Mouse (Mus musculus) olfactory bulb, adult 2 months (tissue): ENCODE measurements at regions not wholly inside any gene's neighbourhood (a gene's known extent, or its start where the extent isn't known, plus 50 kb on each side); places are given as distances from the start of the nearest gene placed in this dataset.

Experiments used
- H3K27ac ChIP-seq: fragments of 200-500 bp; 2 replicates; pipeline ENCODE4 v1.5.1; 2012; ENCODE audit warnings: low read depth, low read length; ENCODE audit not compliant: insufficient read depth
- H3K4me1 ChIP-seq: fragments of 200-500 bp; 2 replicates; pipeline ENCODE4 v1.6.1; 2012; ENCODE audit warnings: low read length; ENCODE audit not compliant: control insufficient read depth, insufficient read depth
- H3K4me3 ChIP-seq: fragments of 200-500 bp; 2 replicates; pipeline ENCODE4 v1.5.1; 2012; ENCODE audit warnings: mild to moderate bottlenecking, low read depth, low read length, moderate library complexity; ENCODE audit not compliant: insufficient read depth
- CTCF ChIP-seq: fragments of 200-500 bp; IDR thresholded peaks from 2 replicates; pipeline ENCODE4 v1.5.1; 2012; ENCODE audit warnings: low read depth, mild to moderate bottlenecking, low read length, moderate library complexity; ENCODE audit not compliant: insufficient read depth
- POLR2A ChIP-seq: fragments of 200-500 bp; IDR thresholded peaks from 2 replicates; pipeline ENCODE4 v1.6.1; 2012; ENCODE audit warnings: mild to moderate bottlenecking, low read depth, low read length, moderate library complexity; ENCODE audit not compliant: insufficient read depth
- WGBS: fragments of 180-500 bp; shearing (Covaris S2); methylation state at CpG from one replicate; pipeline ENCODE4 v1.1.7; 2018; 5-methylcytosine and 5-hydroxymethylcytosine counted together

- WGBS = 25% methylated on average over 10 of the region's 10 CpGs
- H3K27ac ChIP-seq = no peak overlapping the region
- no peak overlapping the region for H3K4me3 ChIP-seq
- H3K4me1 ChIP-seq = no peaks in the 10 kb centered on the region
- no peak for TF ChIP-seq POLR2A
- TF ChIP-seq CTCF = no peak
Measured at GRCm38 (mm10) chr2:75484951-75485350, 174.1 kb upstream of the Hnrnpa3 start.

DNA sequence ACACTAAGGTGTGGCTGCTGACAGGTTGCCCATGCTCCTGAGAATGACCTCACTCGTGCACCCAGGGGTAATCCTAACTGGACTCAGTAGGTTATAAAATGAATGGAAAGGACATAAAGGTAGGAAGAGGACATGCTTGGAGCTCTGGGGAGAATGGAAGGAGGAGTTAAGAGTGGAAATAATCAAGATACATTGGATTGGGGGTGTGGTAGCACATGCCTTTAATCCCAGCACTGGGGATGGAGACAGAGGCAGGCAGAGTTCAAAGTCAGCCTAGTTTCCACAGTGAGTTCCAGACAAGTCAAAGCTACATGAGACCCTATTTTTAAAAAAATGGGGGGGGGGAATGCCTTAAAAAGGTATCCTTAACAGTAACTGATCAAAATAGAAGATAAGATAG lies 167.9 kb upstream of the Hnrnpa3 start:
- no peak for TF ChIP-seq CTCF
- no peak for TF ChIP-seq POLR2A
- 93% methylated on average over 1 of the region's 1 CpGs for WGBS
- Histone ChIP-seq H3K27ac (no peak overlapping the region), H3K4me1 (no peaks in the 10 kb centered on the region), H3K4me3 (no peak overlapping the region)

DNA sequence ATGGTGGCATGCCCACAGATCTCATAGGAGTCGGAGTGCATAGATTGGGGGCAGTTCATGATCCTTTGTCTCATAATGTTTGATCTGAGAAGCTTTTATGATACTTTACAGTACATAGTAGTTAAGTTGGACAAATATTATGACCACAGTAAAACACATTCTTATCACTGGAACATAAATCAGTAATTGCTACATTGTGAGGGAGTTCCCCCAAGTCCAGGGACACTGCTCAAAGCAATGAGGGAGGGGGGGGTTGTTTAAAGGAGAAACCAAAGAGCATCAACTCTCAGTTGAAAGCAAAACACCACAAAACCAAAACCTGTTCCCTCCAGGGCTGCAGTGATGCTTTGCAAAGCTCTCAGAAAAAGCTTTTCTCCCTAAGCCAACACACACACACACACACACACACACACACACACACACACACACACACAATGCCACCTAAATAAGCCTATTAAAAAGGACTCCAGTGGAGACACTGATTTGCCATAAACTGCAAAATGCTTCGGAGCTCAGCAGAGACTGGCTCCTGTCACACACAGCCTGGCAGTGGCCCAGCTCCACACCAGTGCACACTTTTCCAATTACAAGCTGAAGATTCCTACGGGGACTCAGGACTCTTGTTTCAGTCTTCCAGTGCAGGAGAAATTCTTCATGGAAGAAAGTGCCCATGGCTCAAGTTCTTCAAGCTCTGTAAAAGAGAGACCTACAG lies 167.1 kb upstream of the Hnrnpa3 start:
- H3K27ac ChIP-seq = no peak overlapping the region
- no peak overlapping the region for H3K4me3 ChIP-seq
- WGBS = 49% methylated on average over 3 of the region's 3 CpGs
- no peaks in the 10 kb centered on the region for H3K4me1 ChIP-seq
- TF ChIP-seq POLR2A = no peak
- no peak for TF ChIP-seq CTCF

GRCm38 (mm10) chr2:75492501-75492898 lies 166.6 kb upstream of the Hnrnpa3 start:
- TF ChIP-seq CTCF (no peak), POLR2A (no peak)
- no peak overlapping the region for H3K27ac ChIP-seq
- H3K4me3 ChIP-seq = no peak overlapping the region
- 80% methylated on average over 4 of the region's 4 CpGs for WGBS
- no peaks in the 10 kb centered on the region for H3K4me1 ChIP-seq

- Histone ChIP-seq H3K4me3 (no peak overlapping the region), H3K27ac (no peak overlapping the region), H3K4me1 (no peaks in the 10 kb centered on the region)
- TF ChIP-seq CTCF = no peak
- no peak for TF ChIP-seq POLR2A
- WGBS = 73% methylated on average over 5 of the region's 5 CpGs
Measured at GRCm38 (mm10) chr2:75496606-75497240, 162.3 kb upstream of the Hnrnpa3 start.

DNA sequence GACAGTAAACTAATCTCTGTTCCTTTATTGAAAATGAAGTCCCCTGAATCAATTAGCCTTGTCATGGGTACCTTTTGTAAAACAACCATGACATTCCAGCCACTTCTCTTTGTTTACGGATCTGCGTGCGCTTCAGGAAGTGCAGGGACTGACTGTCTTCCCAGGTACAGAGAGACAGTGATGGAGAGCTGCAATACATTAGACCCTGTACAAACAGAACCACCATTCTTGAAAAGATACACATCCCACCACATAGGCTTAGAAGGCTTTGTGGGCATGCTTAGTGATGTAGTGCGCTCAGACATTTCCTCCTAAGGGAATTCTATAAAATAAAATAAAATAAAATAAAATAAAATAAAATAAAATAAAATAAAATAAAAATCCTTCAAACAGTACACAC lies 148.8 kb upstream of the Hnrnpa3 start:
- WGBS = 90% methylated on average over 4 of the region's 4 CpGs
- Histone ChIP-seq H3K27ac (no peak overlapping the region), H3K4me1 (no peaks in the 10 kb centered on the region), H3K4me3 (no peak overlapping the region)
- no peak for TF ChIP-seq CTCF
- TF ChIP-seq POLR2A = no peak

GRCm38 (mm10) chr2:75512422-75513170 lies 146.5 kb upstream of the Hnrnpa3 start:
- Histone ChIP-seq H3K4me3 (no peak overlapping the region), H3K27ac (no peak overlapping the region), H3K4me1 (no peaks in the 10 kb centered on the region)
- WGBS = 82% methylated on average over 8 of the region's 8 CpGs
- TF ChIP-seq CTCF (no peak), POLR2A (no peak)

- WGBS = 41% methylated on average over 6 of the region's 6 CpGs
- no peak overlapping the region for H3K4me3 ChIP-seq
- no peak overlapping the region for H3K27ac ChIP-seq
- TF ChIP-seq CTCF (no peak), POLR2A (no peak)
- no peaks in the 10 kb centered on the region for H3K4me1 ChIP-seq
Measured at GRCm38 (mm10) chr2:75514171-75514570, 144.9 kb upstream of the Hnrnpa3 start.

- Histone ChIP-seq H3K4me3 (no peak overlapping the region), H3K27ac (no peak overlapping the region), H3K4me1 (no peaks in the 10 kb centered on the region)
- TF ChIP-seq CTCF = no peak
- TF ChIP-seq POLR2A = no peak
- 83% methylated on average over 11 of the region's 11 CpGs for WGBS
Measured at GRCm38 (mm10) chr2:75516223-75516622, 142.8 kb upstream of the Hnrnpa3 start.
